Mouse (Mus musculus): ENCODE measurements around the gene Plcxd3. TPM values are rescaled to one million over a fixed set of nuclear protein-coding genes. Genes with fewer than 3 reads are reported as not detected.

Gene Plcxd3
- polyA plus RNA-seq, 1 experiment from 2014 or later = not detected

DNA sequence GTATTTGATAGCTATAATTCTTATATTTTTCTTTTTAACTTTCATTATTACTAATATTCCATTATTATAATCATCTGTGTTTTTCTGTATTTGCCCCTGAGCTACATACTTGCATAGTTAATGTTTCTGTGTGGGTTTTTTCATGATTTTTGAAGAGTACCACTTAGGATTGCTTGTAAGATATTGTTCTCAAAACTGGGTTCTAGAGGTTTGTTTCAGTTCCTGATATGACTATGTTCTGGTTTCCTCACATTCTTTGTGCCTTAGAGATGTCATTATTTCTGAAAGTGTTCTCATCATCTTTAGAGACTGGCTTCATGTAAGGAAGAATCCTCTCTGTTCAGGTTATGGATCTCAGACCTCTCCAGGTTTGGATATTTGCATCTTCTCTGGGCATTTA is 12.5 kb downstream of the Plcxd3 start:
- DNase-seq (ENCODE audit: low read depth, low spot score) (no peak), ATAC-seq (no peak)
- POLR2A ChIA-PET = no interaction called here
- in situ Hi-C loops (cut with MboI; ENCODE audit: low pct_unique_long_range_greater_than_20kb) = no loop called here
- peaks cover 22% of the 10 kb centered on the region for H3K27me3 ChIP-seq
- CTCF ChIA-PET = no interaction called here
- no peak for TF ChIP-seq CTCF (IDR thresholded peaks at IDR 0.05)

DNA sequence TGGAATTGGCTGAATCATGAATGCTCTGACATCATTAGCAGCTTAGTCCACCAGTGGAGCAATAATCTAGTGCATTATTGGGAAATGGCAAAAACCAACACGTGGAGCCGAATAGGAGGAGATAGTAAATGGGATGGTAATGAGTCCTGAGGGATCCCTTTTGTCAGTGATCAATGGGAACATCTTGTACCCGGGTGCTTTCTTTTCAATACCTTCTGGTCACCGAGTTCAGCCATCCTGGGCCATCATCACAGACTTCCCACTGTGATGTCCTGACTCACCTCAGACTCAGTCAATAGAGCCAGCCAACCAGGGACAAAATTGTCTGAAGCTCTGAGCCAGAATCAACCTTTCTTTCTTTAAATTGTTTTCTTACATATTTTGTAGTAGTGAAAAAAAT is 24.8 kb downstream of the Plcxd3 start:
- peaks cover 17% of the 10 kb centered on the region for H3K27me3 ChIP-seq
- ChIA-PET CTCF (no interaction called here), POLR2A (no interaction called here)
- no peak for DNase-seq (ENCODE audit: low read depth, low spot score)
- in situ Hi-C loops (cut with MboI; ENCODE audit: low pct_unique_long_range_greater_than_20kb) = no loop called here
- TF ChIP-seq CTCF (IDR thresholded peaks at IDR 0.05) = no peak
- ATAC-seq = no peak

DNA sequence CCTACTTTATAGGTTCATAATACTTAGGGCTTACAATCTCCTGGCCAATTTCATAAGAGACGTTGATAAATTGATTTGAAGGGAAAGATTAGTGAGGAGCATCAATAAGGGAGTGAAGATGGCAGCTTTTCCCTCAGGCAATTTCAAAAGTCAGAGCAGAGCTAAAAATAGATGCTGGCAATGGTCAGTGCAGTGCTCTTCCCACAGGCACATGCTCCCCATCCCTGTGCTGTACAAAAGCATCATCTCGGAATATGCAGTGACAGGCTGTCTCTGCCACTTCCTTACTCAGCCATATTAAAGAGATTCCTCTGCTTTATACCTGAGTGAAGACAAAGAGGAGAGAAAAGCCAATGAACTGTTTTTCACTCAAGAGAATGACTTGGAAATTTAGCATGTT is 36.0 kb downstream of the Plcxd3 start:
- DNase-seq (ENCODE audit: low read depth, low spot score) = no peak
- in situ Hi-C loops (cut with MboI; ENCODE audit: low pct_unique_long_range_greater_than_20kb) = no loop called here
- no peak for TF ChIP-seq CTCF (IDR thresholded peaks at IDR 0.05)
- no peak for ATAC-seq
- ChIA-PET CTCF (no interaction called here), POLR2A (no interaction called here)
- peaks cover 5% of the 10 kb centered on the region for H3K27me3 ChIP-seq

DNA sequence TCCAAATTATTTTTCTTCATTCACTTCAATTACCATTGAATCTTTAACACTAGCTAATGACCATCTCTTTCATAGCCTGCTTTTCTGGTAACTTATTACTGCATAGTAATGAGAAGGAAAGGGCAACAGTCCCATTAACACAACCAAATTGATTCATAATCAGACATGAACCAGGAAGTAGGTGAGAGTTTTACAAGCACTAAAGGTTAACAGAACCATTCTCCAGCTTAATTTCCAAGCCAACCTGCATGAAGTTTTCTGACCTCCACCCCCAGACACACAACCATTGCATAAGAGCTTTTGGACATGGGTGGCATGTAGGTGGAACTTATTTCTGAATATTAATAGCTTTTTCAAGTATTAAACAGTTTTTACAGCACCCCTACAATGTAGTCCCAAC is 64.8 kb downstream of the Plcxd3 start:
- TF ChIP-seq CTCF (IDR thresholded peaks at IDR 0.05) = no peak
- H3K27me3 ChIP-seq = peaks cover 7% of the 10 kb centered on the region
- DNase-seq (ENCODE audit: low read depth, low spot score) (no peak), ATAC-seq (no peak)
- in situ Hi-C loops (cut with MboI; ENCODE audit: low pct_unique_long_range_greater_than_20kb) = no loop called here
- ChIA-PET POLR2A (no interaction called here), CTCF (no interaction called here)

DNA sequence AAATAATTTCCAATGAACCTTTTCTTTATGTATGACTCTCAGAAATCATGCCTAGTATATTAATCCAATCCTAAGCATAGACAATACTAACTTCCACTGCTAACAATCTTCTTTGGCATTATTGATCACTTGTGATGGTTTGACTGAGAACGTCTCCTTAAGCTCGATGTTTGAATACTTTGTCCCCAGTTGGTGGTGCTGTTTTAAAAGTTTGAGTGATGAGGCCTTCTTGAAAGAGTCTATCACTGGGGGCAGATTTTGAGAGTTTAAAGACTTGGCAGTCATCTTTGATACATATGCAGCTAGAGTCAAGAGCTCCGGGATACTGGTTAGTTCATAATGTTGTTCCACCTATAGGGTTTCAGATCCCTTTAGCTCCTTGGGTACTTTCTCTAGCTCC is 120.9 kb downstream of the Plcxd3 start:
- in situ Hi-C loops (cut with MboI; ENCODE audit: low pct_unique_long_range_greater_than_20kb) = no loop called here
- ChIA-PET CTCF (no interaction called here), POLR2A (no interaction called here)
- ATAC-seq (no peak), DNase-seq (ENCODE audit: low read depth, low spot score) (no peak)
- H3K27me3 ChIP-seq = peaks cover 7% of the 10 kb centered on the region
- no peak for TF ChIP-seq CTCF (IDR thresholded peaks at IDR 0.05)

DNA sequence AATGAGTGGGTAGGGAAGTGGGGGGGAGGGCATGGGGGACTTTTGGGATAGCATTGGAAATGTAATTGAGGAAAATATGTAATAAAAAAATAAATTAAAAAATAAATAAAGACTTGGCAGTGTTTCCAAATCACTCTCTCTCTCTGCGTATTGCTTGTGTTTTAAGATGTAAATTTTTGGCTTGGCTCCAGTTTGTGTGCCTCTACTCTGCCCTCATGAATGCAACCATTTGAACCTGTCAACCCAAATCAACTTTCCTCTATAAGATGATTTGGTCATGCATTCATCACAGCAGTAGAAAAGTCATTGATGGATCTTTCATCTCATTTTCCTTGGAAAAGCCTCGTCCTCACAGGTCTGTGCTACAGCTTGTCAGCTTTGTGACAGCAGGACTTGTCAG is 121.7 kb downstream of the Plcxd3 start:
- DNase-seq (ENCODE audit: low read depth, low spot score) (no peak), ATAC-seq (no peak)
- CTCF ChIA-PET = no interaction called here
- no peak for TF ChIP-seq CTCF (IDR thresholded peaks at IDR 0.05)
- POLR2A ChIA-PET = no interaction called here
- H3K27me3 ChIP-seq = peaks cover 5% of the 10 kb centered on the region
- in situ Hi-C loops (cut with MboI; ENCODE audit: low pct_unique_long_range_greater_than_20kb) = no loop called here

DNA sequence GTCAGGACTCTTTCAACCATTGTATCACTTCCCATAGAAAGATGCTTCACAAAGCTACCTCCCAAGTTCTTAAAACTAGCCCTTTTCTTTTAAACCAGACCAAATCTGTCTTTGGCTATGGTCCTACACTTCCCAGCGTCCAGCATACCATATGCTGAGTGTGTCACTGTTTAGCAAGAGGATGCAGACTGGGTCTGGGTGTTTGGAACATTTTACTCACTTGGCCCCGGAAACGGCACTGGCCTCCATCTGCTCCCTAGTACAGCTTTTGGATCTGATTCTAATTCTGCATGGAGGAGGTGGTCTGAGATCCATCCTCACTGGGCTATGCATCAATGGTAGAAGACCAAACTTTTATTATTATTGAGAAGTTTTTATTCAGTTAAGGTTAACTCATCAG is 122.7 kb downstream of the Plcxd3 start:
- POLR2A ChIA-PET = no interaction called here
- ATAC-seq (no peak), DNase-seq (ENCODE audit: low read depth, low spot score) (no peak)
- in situ Hi-C loops (cut with MboI; ENCODE audit: low pct_unique_long_range_greater_than_20kb) = no loop called here
- TF ChIP-seq CTCF (IDR thresholded peaks at IDR 0.05) = no peak
- CTCF ChIA-PET = no interaction called here
- H3K27me3 ChIP-seq = peaks cover 5% of the 10 kb centered on the region

DNA sequence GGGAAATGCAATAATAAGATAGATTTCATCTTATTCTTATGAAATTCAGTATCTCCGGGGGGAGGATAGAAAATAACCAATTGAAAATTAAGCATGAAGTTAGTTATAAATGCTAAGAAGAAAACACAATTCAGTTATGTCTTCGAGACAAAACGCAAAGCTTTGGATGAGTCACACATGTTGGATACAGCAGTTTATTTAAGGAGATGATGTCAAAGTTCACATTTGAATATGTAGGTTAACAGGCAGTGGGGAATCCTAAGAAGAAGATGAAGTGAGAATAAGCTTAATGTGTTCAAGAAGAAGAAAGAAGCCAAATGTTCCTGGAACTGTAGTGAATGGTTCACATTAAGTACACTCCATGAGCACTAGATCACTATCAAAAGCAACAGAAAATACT is 128.1 kb downstream of the Plcxd3 start:
- ATAC-seq (no peak), DNase-seq (ENCODE audit: low read depth, low spot score) (no peak)
- no peak for TF ChIP-seq CTCF (IDR thresholded peaks at IDR 0.05)
- in situ Hi-C loops (cut with MboI; ENCODE audit: low pct_unique_long_range_greater_than_20kb) = no loop called here
- ChIA-PET POLR2A (no interaction called here), CTCF (no interaction called here)
- peaks cover 7% of the 10 kb centered on the region for H3K27me3 ChIP-seq

DNA sequence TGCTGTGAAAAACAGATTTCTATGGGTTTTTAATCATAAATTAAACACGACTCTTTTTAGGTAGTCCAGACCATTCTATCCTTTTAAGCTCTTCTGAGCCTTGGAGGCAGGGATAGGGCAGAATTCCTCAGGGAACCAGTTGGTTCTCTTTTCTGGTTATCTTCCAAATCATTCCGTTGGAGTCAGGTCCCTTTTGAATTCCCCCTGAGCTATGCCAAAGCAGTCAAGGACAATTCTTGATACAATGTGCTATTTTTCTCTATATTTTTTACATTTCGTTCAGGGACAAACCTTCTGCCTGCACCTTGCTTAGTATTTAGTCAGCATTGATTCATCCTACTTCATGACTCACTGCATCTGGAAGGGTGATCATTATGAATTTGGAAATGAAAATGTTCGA is 128.5 kb downstream of the Plcxd3 start:
- peaks cover 7% of the 10 kb centered on the region for H3K27me3 ChIP-seq
- ChIA-PET CTCF (no interaction called here), POLR2A (no interaction called here)
- no peak for TF ChIP-seq CTCF (IDR thresholded peaks at IDR 0.05)
- in situ Hi-C loops (cut with MboI; ENCODE audit: low pct_unique_long_range_greater_than_20kb) = no loop called here
- DNase-seq (ENCODE audit: low read depth, low spot score) (no peak), ATAC-seq (no peak)

DNA sequence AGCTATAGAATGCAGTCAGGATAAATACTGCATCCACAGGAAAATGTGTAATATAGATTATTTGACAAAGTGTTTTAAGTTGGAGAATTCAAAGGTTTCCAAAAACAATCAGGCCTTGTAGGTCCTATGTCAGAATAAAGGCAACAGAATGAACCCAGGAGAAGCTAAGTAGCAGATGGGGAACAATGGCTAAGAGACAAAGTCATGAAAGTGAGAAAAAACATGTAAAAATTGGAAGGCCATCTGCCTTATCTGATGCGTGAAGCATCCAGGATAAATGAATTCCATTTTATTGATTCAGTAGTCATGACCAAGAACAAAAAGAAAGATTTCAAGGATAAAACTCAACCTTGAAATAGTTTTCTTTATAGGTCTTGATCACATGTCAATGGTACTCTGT is 139.4 kb downstream of the Plcxd3 start:
- ChIA-PET CTCF (no interaction called here), POLR2A (no interaction called here)
- DNase-seq (ENCODE audit: low read depth, low spot score) = no peak
- H3K27me3 ChIP-seq = peaks cover 6% of the 10 kb centered on the region
- in situ Hi-C loops (cut with MboI; ENCODE audit: low pct_unique_long_range_greater_than_20kb) = no loop called here
- no peak for TF ChIP-seq CTCF (IDR thresholded peaks at IDR 0.05)
- ATAC-seq = no peak

DNA sequence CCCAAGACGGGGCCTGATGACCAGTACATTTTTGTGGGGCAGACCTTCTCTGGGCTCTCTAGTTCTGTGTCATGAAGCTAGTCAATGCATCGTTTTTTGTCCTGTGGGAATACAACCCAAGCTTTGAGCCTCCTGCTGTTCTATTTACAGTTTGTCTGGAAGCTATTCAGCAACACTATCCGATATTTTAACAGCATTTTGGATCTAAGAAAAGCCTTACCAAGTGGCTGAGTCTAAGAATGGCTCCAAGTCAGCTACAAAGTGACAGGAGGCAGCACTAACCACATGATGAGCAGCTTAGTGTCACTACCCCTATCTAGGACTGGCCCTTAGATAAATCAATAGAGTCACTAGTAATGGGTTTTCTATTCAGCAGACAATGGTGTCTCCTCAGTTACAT is 149.3 kb downstream of the Plcxd3 start:
- DNase-seq (ENCODE audit: low read depth, low spot score) (no peak), ATAC-seq (no peak)
- H3K27me3 ChIP-seq = peaks cover 11% of the 10 kb centered on the region
- ChIA-PET POLR2A (no interaction called here), CTCF (no interaction called here)
- TF ChIP-seq CTCF (IDR thresholded peaks at IDR 0.05) = no peak
- in situ Hi-C loops (cut with MboI; ENCODE audit: low pct_unique_long_range_greater_than_20kb) = no loop called here

DNA sequence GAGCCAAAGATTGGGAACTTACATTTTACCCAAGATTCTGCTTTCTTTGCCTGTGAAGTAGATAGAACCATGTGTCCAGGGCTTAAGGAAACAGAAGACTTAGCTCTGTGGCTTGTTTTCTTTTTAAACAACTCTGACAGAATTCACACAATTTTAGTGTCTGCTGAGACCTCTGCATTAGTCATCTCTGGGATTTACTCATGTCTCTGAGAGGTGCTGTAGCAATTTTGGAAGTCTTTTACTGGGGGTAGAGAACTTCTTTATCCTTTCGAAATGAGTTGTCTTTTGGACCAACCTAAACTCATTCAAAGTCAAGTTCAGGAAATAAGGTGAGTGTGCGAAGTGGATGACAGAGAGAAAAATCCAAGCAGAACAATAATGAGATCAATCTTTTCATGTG is 158.4 kb downstream of the Plcxd3 start:
- CTCF ChIA-PET = no interaction called here
- POLR2A ChIA-PET = no interaction called here
- ATAC-seq = no peak
- in situ Hi-C loops (cut with MboI; ENCODE audit: low pct_unique_long_range_greater_than_20kb) = no loop called here
- H3K27me3 ChIP-seq = peaks cover 10% of the 10 kb centered on the region
- no peak for DNase-seq (ENCODE audit: low read depth, low spot score)
- no peak for TF ChIP-seq CTCF (IDR thresholded peaks at IDR 0.05)

DNA sequence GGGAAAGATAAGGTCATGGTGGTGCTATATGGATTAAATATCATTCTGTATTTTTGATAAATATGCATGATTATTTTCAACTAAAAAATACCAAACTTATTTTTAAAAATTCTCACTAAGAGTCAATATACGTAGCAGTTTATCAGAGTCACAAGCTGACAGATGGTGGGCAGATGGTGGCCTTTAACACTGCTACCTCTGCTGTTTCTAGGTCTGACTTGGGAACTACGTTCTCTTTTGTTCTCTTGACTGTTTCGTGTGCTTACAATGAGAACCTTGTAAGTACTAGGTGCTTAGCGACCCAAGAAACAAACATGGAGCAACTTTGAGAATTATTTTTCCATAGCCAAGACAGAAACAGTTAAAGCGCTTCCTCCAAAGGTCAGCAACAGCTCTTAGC is 183.8 kb downstream of the Plcxd3 start:
- ATAC-seq = no peak
- TF ChIP-seq CTCF (IDR thresholded peaks at IDR 0.05) = no peak
- in situ Hi-C loops (cut with MboI; ENCODE audit: low pct_unique_long_range_greater_than_20kb) = no loop called here

More for the DNA sequence above, 183.8 kb downstream of the Plcxd3 start:
- ChIA-PET CTCF (no interaction called here), POLR2A (no interaction called here)
- no peak for DNase-seq (ENCODE audit: low read depth, low spot score)
- H3K27me3 ChIP-seq = peaks cover 6% of the 10 kb centered on the region
